Mouse (Mus musculus): ENCODE data around the gene Usp40. TPM values are rescaled to one million over a fixed set of nuclear protein-coding genes. Genes with fewer than 3 reads are reported as not detected.

Gene Usp40
- polyA plus RNA-seq, 1 experiment from 2014 or later = 10.0 TPM

DNA sequence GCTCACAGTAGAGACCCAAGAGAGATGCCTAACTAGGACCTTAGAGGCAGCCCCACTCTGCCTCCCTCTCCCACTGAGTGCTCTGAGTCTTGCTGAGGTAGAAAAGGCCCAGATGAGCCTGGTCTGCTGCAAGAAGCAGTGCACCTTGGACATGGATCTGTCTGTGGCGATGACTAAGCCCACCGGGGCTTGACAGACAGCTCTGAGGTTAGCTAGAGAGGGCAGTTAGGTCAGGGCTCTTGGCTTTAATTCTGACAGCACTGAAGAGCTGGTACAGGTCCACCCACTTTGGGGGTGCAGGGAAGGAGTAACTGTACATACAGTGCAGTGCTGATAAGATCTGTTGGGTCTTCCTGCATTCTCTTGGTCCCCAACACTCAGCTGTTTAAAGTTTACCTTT is 72.8 kb downstream of the Usp40 start:
- ATAC-seq (ENCODE audit: low read depth) = no peak
- peaks cover 8% of the 10 kb centered on the region for H3K36me3 ChIP-seq (ENCODE audit: control insufficient read depth, insufficient read depth)
- H3K27me3 ChIP-seq (ENCODE audit: control insufficient read depth, insufficient read depth, low read depth, low read length) = no peaks in the 10 kb centered on the region
- no peak overlapping the region for H3K27ac ChIP-seq (ENCODE audit: low read length)
- H3K4me3 ChIP-seq (ENCODE audit: low read depth, low read length) = no peak overlapping the region
- H3K9me3 ChIP-seq (replicated peaks; ENCODE audit: control insufficient read depth, low read length) = no peaks in the 10 kb centered on the region
- H3K4me1 ChIP-seq (ENCODE audit: control insufficient read depth, low read depth, low read length) = no peaks in the 10 kb centered on the region
- H3K9ac ChIP-seq (ENCODE audit: low read depth, low read length) = no peak overlapping the region
- no peak overlapping the region for H3K4me2 ChIP-seq (ENCODE audit: low read depth, low read length)
- 42% methylated on average over 2 of the region's 2 CpGs for WGBS (ENCODE audit: insufficient replicate concordance)

GRCm38 (mm10) chr1:87935095-87935494 is 73.3 kb downstream of the Usp40 start:
- H3K4me3 ChIP-seq (ENCODE audit: low read depth, low read length) = no peak overlapping the region
- no peak overlapping the region for H3K9ac ChIP-seq (ENCODE audit: low read depth, low read length)
- WGBS (ENCODE audit: insufficient replicate concordance) = 37% methylated on average over 9 of the region's 9 CpGs
- H3K36me3 ChIP-seq (ENCODE audit: control insufficient read depth, insufficient read depth) = peaks cover 8% of the 10 kb centered on the region
- no peak for ATAC-seq (ENCODE audit: low read depth)
- H3K27ac ChIP-seq (ENCODE audit: low read length) = no peak overlapping the region
- H3K4me1 ChIP-seq (ENCODE audit: control insufficient read depth, low read depth, low read length) = no peaks in the 10 kb centered on the region
- no peak overlapping the region for H3K4me2 ChIP-seq (ENCODE audit: low read depth, low read length)
- no peaks in the 10 kb centered on the region for H3K9me3 ChIP-seq (replicated peaks; ENCODE audit: control insufficient read depth, low read length)
- H3K27me3 ChIP-seq (ENCODE audit: control insufficient read depth, insufficient read depth, low read depth, low read length) = no peaks in the 10 kb centered on the region

DNA sequence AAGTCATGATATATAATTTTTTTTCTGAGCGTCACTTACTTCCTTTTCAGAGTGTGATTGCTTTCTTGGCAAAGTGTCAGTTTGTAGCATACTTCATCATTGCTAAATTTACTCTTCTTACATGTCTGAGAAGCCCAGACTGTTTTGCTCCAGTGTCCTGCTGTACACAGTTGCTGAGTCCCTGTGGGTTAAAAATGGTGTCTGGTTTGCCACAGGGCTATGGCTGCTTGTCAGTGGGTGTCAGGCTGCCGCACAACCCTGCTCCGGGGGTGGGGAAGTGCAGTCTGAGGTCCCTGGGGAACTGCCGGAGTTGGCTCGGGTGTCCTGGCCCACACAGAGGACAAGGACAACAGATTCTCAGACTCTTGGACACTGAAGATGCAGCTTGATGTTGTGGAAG is 75.3 kb downstream of the Usp40 start:
- H3K9ac ChIP-seq (ENCODE audit: low read depth, low read length) = no peak overlapping the region
- H3K27me3 ChIP-seq (ENCODE audit: control insufficient read depth, insufficient read depth, low read depth, low read length) = no peaks in the 10 kb centered on the region
- H3K27ac ChIP-seq (ENCODE audit: low read length) = no peak overlapping the region
- H3K4me3 ChIP-seq (ENCODE audit: low read depth, low read length) = no peak overlapping the region
- 70% methylated on average over 5 of the region's 5 CpGs for WGBS (ENCODE audit: insufficient replicate concordance)
- no peaks in the 10 kb centered on the region for H3K9me3 ChIP-seq (replicated peaks; ENCODE audit: control insufficient read depth, low read length)
- no peak overlapping the region for H3K4me2 ChIP-seq (ENCODE audit: low read depth, low read length)
- H3K4me1 ChIP-seq (ENCODE audit: control insufficient read depth, low read depth, low read length) = no peaks in the 10 kb centered on the region
- no peak for ATAC-seq (ENCODE audit: low read depth)
- peaks cover 2% of the 10 kb centered on the region; the same call in 1 of the 2 replicates for H3K36me3 ChIP-seq (ENCODE audit: control insufficient read depth, insufficient read depth)

- no peaks in the 10 kb centered on the region for H3K27me3 ChIP-seq (ENCODE audit: control insufficient read depth, insufficient read depth, low read depth, low read length)
- no peak overlapping the region for H3K9ac ChIP-seq (ENCODE audit: low read depth, low read length)
- no peaks in the 10 kb centered on the region for H3K4me1 ChIP-seq (ENCODE audit: control insufficient read depth, low read depth, low read length)
- H3K36me3 ChIP-seq (ENCODE audit: control insufficient read depth, insufficient read depth) = peaks cover 13% of the 10 kb centered on the region; the same call in 1 of the 2 replicates
- no peak overlapping the region for H3K4me3 ChIP-seq (ENCODE audit: low read depth, low read length)
- ATAC-seq (ENCODE audit: low read depth) = peak; percentile 79
- no peaks in the 10 kb centered on the region for H3K9me3 ChIP-seq (replicated peaks; ENCODE audit: control insufficient read depth, low read length)
- no peak overlapping the region for H3K27ac ChIP-seq (ENCODE audit: low read length)
- no peak overlapping the region for H3K4me2 ChIP-seq (ENCODE audit: low read depth, low read length)
- WGBS (ENCODE audit: insufficient replicate concordance) = 63% methylated on average over 5 of the region's 5 CpGs
Observed at GRCm38 (mm10) chr1:87929730-87930129, 78.6 kb downstream of the Usp40 start.

DNA sequence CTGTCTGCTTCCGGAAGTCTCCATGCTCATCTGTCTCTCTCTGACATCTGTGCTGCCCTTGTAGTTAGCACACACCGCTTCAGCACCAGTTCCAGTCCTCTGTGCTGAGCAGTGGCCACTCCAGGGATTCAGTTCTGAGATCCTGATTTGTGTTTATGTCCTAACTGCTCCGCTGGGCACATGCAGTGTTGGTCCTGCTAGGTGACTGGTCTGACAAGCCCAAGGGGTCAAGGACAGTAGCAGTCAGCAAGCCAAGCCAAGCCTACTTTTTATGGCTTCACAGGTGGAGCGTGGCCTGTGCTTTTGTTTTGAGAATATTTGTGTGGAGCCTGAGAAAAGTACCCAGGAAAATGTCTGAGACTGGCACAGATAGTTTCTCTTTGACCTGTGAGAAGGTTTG is 83.5 kb downstream of the Usp40 start:
- Histone ChIP-seq H3K4me1 (ENCODE audit: control insufficient read depth, low read depth, low read length) (no peaks in the 10 kb centered on the region), H3K9ac (ENCODE audit: low read depth, low read length) (no peak overlapping the region), H3K27me3 (ENCODE audit: control insufficient read depth, insufficient read depth, low read depth, low read length) (no peaks in the 10 kb centered on the region), H3K4me2 (ENCODE audit: low read depth, low read length) (no peak overlapping the region), H3K36me3 (ENCODE audit: control insufficient read depth, insufficient read depth) (peaks cover 13% of the 10 kb centered on the region; the same call in 1 of the 2 replicates), H3K27ac (ENCODE audit: low read length) (no peak overlapping the region), H3K4me3 (ENCODE audit: low read depth, low read length) (no peak overlapping the region), H3K9me3 (replicated peaks; ENCODE audit: control insufficient read depth, low read length) (no peaks in the 10 kb centered on the region)
- 83% methylated on average over 4 of the region's 4 CpGs for WGBS (ENCODE audit: insufficient replicate concordance)
- no peak for ATAC-seq (ENCODE audit: low read depth)

DNA sequence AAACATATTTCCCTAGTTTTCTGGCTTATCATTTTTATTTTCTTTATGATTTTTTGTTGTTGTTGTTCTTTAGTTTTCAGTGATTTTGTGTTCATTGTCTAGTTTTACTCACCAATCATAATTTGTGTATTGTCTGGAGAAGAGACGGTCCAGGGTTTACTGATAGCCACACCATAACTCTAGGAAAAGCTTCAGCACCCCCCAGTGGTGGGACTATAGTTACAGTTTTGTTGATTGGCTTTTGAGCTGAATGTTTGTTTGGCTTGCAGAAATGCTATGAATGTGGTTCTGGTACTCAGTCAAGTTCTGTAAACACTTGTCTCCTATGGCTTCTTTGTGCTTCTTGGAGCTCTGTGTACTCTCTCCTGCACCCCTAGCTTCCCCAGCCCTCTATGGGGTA is 85.7 kb downstream of the Usp40 start:
- Histone ChIP-seq H3K27ac (ENCODE audit: low read length) (no peak overlapping the region), H3K36me3 (ENCODE audit: control insufficient read depth, insufficient read depth) (peaks cover 15% of the 10 kb centered on the region; the same call in 1 of the 2 replicates), H3K4me1 (ENCODE audit: control insufficient read depth, low read depth, low read length) (no peaks in the 10 kb centered on the region), H3K9ac (ENCODE audit: low read depth, low read length) (no peak overlapping the region), H3K4me3 (ENCODE audit: low read depth, low read length) (no peak overlapping the region), H3K27me3 (ENCODE audit: control insufficient read depth, insufficient read depth, low read depth, low read length) (no peaks in the 10 kb centered on the region), H3K9me3 (replicated peaks; ENCODE audit: control insufficient read depth, low read length) (no peaks in the 10 kb centered on the region), H3K4me2 (ENCODE audit: low read depth, low read length) (no peak overlapping the region)
- 49% methylated on average over 1 of the region's 1 CpGs for WGBS (ENCODE audit: insufficient replicate concordance)
- no peak for ATAC-seq (ENCODE audit: low read depth)

DNA sequence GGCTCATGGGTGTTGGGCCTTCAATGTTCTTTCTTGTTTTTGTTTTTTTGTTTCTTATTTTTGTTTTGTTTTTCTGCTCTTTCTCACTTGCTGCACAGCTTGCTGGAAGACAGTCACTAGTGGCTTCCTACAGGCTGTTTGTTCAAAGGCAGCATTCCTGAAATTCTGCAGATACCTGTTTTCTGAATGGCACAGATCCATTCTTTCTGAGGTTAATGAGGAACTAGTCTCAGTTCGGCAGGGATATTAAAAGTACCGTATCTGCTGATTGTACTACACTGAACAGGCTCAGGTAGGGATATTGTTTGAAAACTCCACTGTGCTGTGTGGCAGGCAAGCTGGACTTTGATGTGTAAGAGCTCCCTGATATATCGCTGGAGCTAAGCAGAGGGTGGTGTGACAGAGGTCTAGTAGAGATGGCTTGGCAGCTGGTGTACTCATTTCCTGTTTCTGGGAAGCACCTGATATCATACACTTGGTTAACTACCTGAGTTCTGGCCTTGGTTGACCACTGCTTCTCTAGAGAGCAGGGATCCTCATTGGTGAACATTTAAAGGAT is 88.2 kb downstream of the Usp40 start:
- WGBS (ENCODE audit: insufficient replicate concordance) = 70% methylated on average over 3 of the region's 3 CpGs
- Histone ChIP-seq H3K4me2 (ENCODE audit: low read depth, low read length) (no peak overlapping the region), H3K36me3 (ENCODE audit: control insufficient read depth, insufficient read depth) (0 out of 2 replicates have a peak, but pooled peaks cover 2% of the 10 kb centered on the region), H3K4me1 (ENCODE audit: control insufficient read depth, low read depth, low read length) (no peaks in the 10 kb centered on the region), H3K27ac (ENCODE audit: low read length) (no peak overlapping the region), H3K4me3 (ENCODE audit: low read depth, low read length) (no peak overlapping the region), H3K27me3 (ENCODE audit: control insufficient read depth, insufficient read depth, low read depth, low read length) (no peaks in the 10 kb centered on the region), H3K9me3 (replicated peaks; ENCODE audit: control insufficient read depth, low read length) (no peaks in the 10 kb centered on the region), H3K9ac (ENCODE audit: low read depth, low read length) (no peak overlapping the region)
- no peak for ATAC-seq (ENCODE audit: low read depth)

GRCm38 (mm10) chr1:87918061-87918460 is 90.3 kb downstream of the Usp40 start:
- H3K4me1 ChIP-seq (ENCODE audit: control insufficient read depth, low read depth, low read length) = no peaks in the 10 kb centered on the region
- H3K27me3 ChIP-seq (ENCODE audit: control insufficient read depth, insufficient read depth, low read depth, low read length) = no peaks in the 10 kb centered on the region
- no peak overlapping the region for H3K4me2 ChIP-seq (ENCODE audit: low read depth, low read length)
- H3K9me3 ChIP-seq (replicated peaks; ENCODE audit: control insufficient read depth, low read length) = no peaks in the 10 kb centered on the region
- H3K4me3 ChIP-seq (ENCODE audit: low read depth, low read length) = no peak overlapping the region
- 62% methylated on average over 2 of the region's 2 CpGs for WGBS (ENCODE audit: insufficient replicate concordance)
- 0 out of 2 replicates have a peak, but pooled peaks cover 2% of the 10 kb centered on the region for H3K36me3 ChIP-seq (ENCODE audit: control insufficient read depth, insufficient read depth)
- H3K27ac ChIP-seq (ENCODE audit: low read length) = no peak overlapping the region
- no peak overlapping the region for H3K9ac ChIP-seq (ENCODE audit: low read depth, low read length)
- no peak for ATAC-seq (ENCODE audit: low read depth)

DNA sequence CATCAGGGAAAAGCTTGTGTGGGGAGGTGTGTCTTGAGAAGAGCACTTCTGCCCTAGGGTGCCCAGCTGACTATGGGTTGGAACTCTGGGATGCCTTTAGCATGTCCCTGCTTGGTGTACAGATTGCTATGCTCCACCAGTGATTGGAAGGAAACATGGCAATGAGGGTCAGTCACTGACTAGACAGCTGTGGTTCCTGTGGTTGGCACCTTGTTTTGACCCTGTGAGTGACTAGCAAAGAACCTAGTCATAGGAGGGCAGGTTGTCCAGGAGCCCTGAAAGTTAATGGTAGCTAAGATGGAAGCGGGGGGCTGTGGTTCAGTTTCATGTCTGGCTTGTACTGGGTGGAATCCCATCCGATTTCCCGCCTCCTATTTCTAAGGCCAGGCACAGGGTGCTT is 91.0 kb downstream of the Usp40 start:
- no peaks in the 10 kb centered on the region for H3K9me3 ChIP-seq (replicated peaks; ENCODE audit: control insufficient read depth, low read length)
- no peak overlapping the region for H3K4me2 ChIP-seq (ENCODE audit: low read depth, low read length)
- no peaks in the 10 kb centered on the region for H3K4me1 ChIP-seq (ENCODE audit: control insufficient read depth, low read depth, low read length)
- no peak overlapping the region for H3K27ac ChIP-seq (ENCODE audit: low read length)
- ATAC-seq (ENCODE audit: low read depth) = no peak
- 0 out of 2 replicates have a peak, but pooled peaks cover 2% of the 10 kb centered on the region for H3K36me3 ChIP-seq (ENCODE audit: control insufficient read depth, insufficient read depth)
- H3K27me3 ChIP-seq (ENCODE audit: control insufficient read depth, insufficient read depth, low read depth, low read length) = no peaks in the 10 kb centered on the region
- H3K4me3 ChIP-seq (ENCODE audit: low read depth, low read length) = no peak overlapping the region
- H3K9ac ChIP-seq (ENCODE audit: low read depth, low read length) = no peak overlapping the region
- 79% methylated on average over 3 of the region's 3 CpGs for WGBS (ENCODE audit: insufficient replicate concordance)
